11 mouse cellular contexts compared by ENCODE assay signal in the genomic region with DNA sequence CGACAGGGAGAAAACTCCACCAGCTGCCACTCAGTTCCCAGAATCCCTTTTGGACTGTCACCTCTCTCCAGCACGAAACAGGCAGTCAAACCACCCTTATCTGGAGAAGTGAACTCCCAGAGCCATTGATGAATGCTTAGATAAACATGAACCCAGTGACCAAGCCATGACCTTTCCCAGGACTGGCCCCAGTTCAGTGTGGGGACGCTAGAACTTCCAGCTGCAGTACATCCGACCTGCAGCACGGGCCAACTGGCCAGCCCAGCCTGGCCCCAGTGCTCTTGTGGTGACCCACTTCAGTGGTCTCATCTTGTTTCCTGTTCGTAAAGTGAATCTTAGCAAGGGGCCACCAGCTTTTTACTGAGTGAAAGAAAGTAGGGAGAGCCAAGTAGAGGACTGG. TPM values are rescaled to one million over a fixed set of nuclear protein-coding genes. Genes with fewer than 3 reads are reported as not detected.
DNase-seq lines count a peak whose midpoint lies in the region; ATAC-seq lines count a peak whose summit lies in the region.
"Had no signal": no experiment of that assay in that cellular context is flagged by ENCODE, and none has a peak within 500 bp of the region (broad histone marks: within the 10 kb centered on the region; RNA-seq: fewer than 3 reads in every experiment).

No protein-coding gene starts in this region.

- peak; percentile 39 for DNase-seq in adrenal gland, adult 8-10 months
- DNase-seq in adrenal gland, adult 18-20 months (ENCODE audit: low spot score in 2 of 2) = no peak
- peak; percentile 36 to 55 for DNase-seq in lung, adult 18-20 months
- DNase-seq in lung, postnatal 14 days = no peak
- peak; percentile 68 to 74 for DNase-seq in kidney, postnatal 36 days
- peak; percentile 34 for DNase-seq in lung, postnatal 36 days
- DNase-seq in layer of hippocampus, postnatal 25 days (ENCODE audit: extremely low spot score in 1 of 2, low spot score in 1 of 2) = no peak
- DNase-seq: thymus, postnatal 4 days had no signal

- no peak for ATAC-seq in erythroid progenitor cell, adult 5-6 weeks (replicated peaks; ENCODE audit: low FRiP score, poor library complexity, severe bottlenecking)
- ATAC-seq: activated CD4-positive, CD25-positive, alpha-beta regulatory T cell, adult 4 months; forebrain, embryonic 16.5 days had no signal

RNA-seq across cellular contexts. Expression of a gene that starts 36.3 kb away (rescaled TPM):
- 10 to 100 TPM; 18.6 to 50.4 (median 35.4) TPM for total RNA-seq in adrenal gland, adult 8-10 months (2022)
- total RNA-seq in adrenal gland, adult 18-20 months (2021) = 10 to 100 TPM; 23.9 to 63.5 TPM
- 1 to 10 TPM; 2.7 to 4.2 TPM for total RNA-seq in layer of hippocampus, postnatal 25 days (2021)
- not detected in 2 replicates for total RNA-seq in erythroid progenitor cell, adult 5-6 weeks (2015; ENCODE audit: low replicate concordance)
- total RNA-seq in erythroid progenitor cell, adult 5-6 weeks (2017; ENCODE audit: low replicate concordance) = 0.77 and 12.5 TPM in 2 replicates

RNA-seq across cellular contexts. Expression of a gene that starts 58.6 kb away (rescaled TPM):
- total RNA-seq in adrenal gland, adult 8-10 months (2022) = 1 to 10 TPM in 2 of 4 experiments, under 1 TPM in 2; 0.59 to 2.2 (median 1.3) TPM
- total RNA-seq in adrenal gland, adult 18-20 months (2021) = 1 to 10 TPM in 1 of 2 experiments, under 1 TPM in 1; 0.33 to 1.8 TPM
- total RNA-seq in layer of hippocampus, postnatal 25 days (2021) = 1 to 10 TPM; 1.7 to 3.3 TPM
- total RNA-seq in erythroid progenitor cell, adult 5-6 weeks (2015; ENCODE audit: low replicate concordance) = not detected in 2 replicates
- total RNA-seq in erythroid progenitor cell, adult 5-6 weeks (2017; ENCODE audit: low replicate concordance) = 0.77 TPM in 1 of 2 replicates, not detected in the other

RNA-seq across cellular contexts. Expression of a gene that starts 59.4 kb away (rescaled TPM):
- total RNA-seq in adrenal gland, adult 8-10 months (2022) = 10 to 100 TPM; 60.4 to 66.7 (median 65.7) TPM
- 10 to 100 TPM; 44.9 to 56.5 TPM for total RNA-seq in adrenal gland, adult 18-20 months (2021)
- total RNA-seq in layer of hippocampus, postnatal 25 days (2021) = 10 to 100 TPM; 37.4 to 39.6 TPM
- total RNA-seq in erythroid progenitor cell, adult 5-6 weeks (2015; ENCODE audit: low replicate concordance) = 18.0 TPM in 2 replicates
- total RNA-seq in erythroid progenitor cell, adult 5-6 weeks (2017; ENCODE audit: low replicate concordance) = 17.2 and 25.7 TPM in 2 replicates

Comparison
In these comparisons a context has a peak if more than half of its experiments do, and no peak if none do; other contexts are left out.
1. DNase-seq: peak in adrenal gland, adult 8-10 months (single experiment), lung, adult 18-20 months (2 of 2), kidney, postnatal 36 days (2 of 2) and lung, postnatal 36 days (single experiment); none in adrenal gland, adult 18-20 months (0 of 2), lung, postnatal 14 days (single experiment) and layer of hippocampus, postnatal 25 days (0 of 2).